16 mouse cellular contexts compared by ENCODE assay signal in the genomic region with DNA sequence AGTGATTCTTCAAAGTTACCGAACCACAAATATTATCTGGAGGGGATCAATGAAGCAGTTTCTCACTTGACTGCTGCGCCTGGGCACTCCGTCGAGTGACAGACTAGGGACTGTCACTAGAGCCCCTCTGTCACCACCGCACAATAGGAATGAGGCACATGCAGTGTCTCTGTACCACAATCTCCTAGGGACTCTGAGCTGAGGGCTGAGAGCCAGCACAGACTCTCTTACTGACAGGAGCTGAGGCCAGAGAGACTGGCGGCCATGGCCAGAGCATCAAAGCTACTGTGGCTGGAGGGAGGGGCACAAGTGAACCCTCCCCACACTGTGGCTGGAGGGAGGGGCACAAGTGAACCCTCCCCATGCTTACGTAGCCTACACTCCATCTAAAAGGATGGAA.
DNase-seq lines count a peak whose midpoint lies in the region; ATAC-seq and TF ChIP-seq lines count a peak whose summit lies in the region.
"Had no signal": no experiment of that assay in that cellular context is flagged by ENCODE, and none has a peak within 500 bp of the region (broad histone marks: within the 10 kb centered on the region; RNA-seq: fewer than 3 reads in every experiment).

No protein-coding gene starts in this region.

- WGBS in neural tube, embryonic 13.5 days = 42% methylated on average over 7 of the region's 7 CpGs
- 36% methylated on average over 7 of the region's 7 CpGs for WGBS in hindbrain, embryonic 11.5 days
- 18% methylated on average over 7 of the region's 7 CpGs for WGBS in midbrain, embryonic 11.5 days

- no peak overlapping the region for H3K4me3 ChIP-seq in neural tube, embryonic 13.5 days
- no peak overlapping the region for H3K4me3 ChIP-seq in hindbrain, embryonic 11.5 days (ENCODE audit: low read depth, low read length)
- H3K4me3 ChIP-seq in midbrain, embryonic 11.5 days (ENCODE audit: low read depth, low read length) = no peak overlapping the region
- no peak overlapping the region for H3K4me3 ChIP-seq in gastrocnemius, adult 2 months
- H3K4me3 ChIP-seq: erythroblast, embryonic 14.5 days; limb, embryonic 15.5 days had no signal

- intact Hi-C loops in gastrocnemius, adult 2 months (cut with DNase I) = no loop called here

- H3K4me2 ChIP-seq in neural tube, embryonic 13.5 days = no peak overlapping the region
- H3K4me2 ChIP-seq in hindbrain, embryonic 11.5 days (replicated peaks; ENCODE audit: low read depth, low read length) = no peak overlapping the region
- H3K4me2 ChIP-seq in midbrain, embryonic 11.5 days = no peak overlapping the region
- H3K4me2 ChIP-seq: limb, embryonic 15.5 days had no signal

- H3K9me3 ChIP-seq in neural tube, embryonic 13.5 days = no peaks in the 10 kb centered on the region
- no peaks in the 10 kb centered on the region for H3K9me3 ChIP-seq in hindbrain, embryonic 11.5 days (ENCODE audit: control insufficient read depth, low read length)
- no peaks in the 10 kb centered on the region for H3K9me3 ChIP-seq in midbrain, embryonic 11.5 days (ENCODE audit: control insufficient read depth, low read length)
- H3K9me3 ChIP-seq: limb, embryonic 15.5 days had no signal

- H3K27ac ChIP-seq in neural tube, embryonic 13.5 days (replicated peaks) = no peak overlapping the region
- no peak overlapping the region for H3K27ac ChIP-seq in hindbrain, embryonic 11.5 days (ENCODE audit: low read depth, low read length)
- H3K27ac ChIP-seq in midbrain, embryonic 11.5 days (ENCODE audit: low read depth, low read length) = no peak overlapping the region
- H3K27ac ChIP-seq in gastrocnemius, adult 2 months = no peak overlapping the region
- H3K27ac ChIP-seq: limb, embryonic 15.5 days had no signal

- peaks cover 6% of the 10 kb centered on the region for H3K4me1 ChIP-seq in neural tube, embryonic 13.5 days (replicated peaks)
- H3K4me1 ChIP-seq in hindbrain, embryonic 11.5 days (replicated peaks; ENCODE audit: control insufficient read depth, insufficient read depth, low read length) = peaks cover 3% of the 10 kb centered on the region; the same call in 1 of the 2 replicates
- H3K4me1 ChIP-seq in midbrain, embryonic 11.5 days (ENCODE audit: control insufficient read depth, insufficient read depth, low read length) = peaks cover 23% of the 10 kb centered on the region; the same call in 1 of the 2 replicates
- H3K4me1 ChIP-seq: limb, embryonic 15.5 days had no signal

- no peaks in the 10 kb centered on the region for H3K36me3 ChIP-seq in neural tube, embryonic 13.5 days
- H3K36me3 ChIP-seq in hindbrain, embryonic 11.5 days (ENCODE audit: control insufficient read depth, insufficient read depth, low read length) = no peaks in the 10 kb centered on the region
- no peaks in the 10 kb centered on the region for H3K36me3 ChIP-seq in midbrain, embryonic 11.5 days (ENCODE audit: control insufficient read depth, insufficient read depth, low read length)
- H3K36me3 ChIP-seq: limb, embryonic 15.5 days had no signal

- no peak for TF ChIP-seq CTCF in gastrocnemius, adult 2 months (IDR thresholded peaks at IDR 0.05)

- DNase-seq in neural tube, embryonic 10.5 days (ENCODE audit: extremely low spot score, low spot score) = no peak
- no peak for DNase-seq in hindbrain, embryonic 11.5 days (ENCODE audit: low spot score)
- no peak for DNase-seq in midbrain, embryonic 11.5 days (ENCODE audit: low spot score, missing footprints)
- DNase-seq in gastrocnemius, adult 2 months = no peak
- DNase-seq in kidney, postnatal 10 days = no peak
- DNase-seq in gastrocnemius, adult 18-20 months (ENCODE audit: low spot score) = no peak
- DNase-seq: adrenal gland, postnatal 10 days; B cell, adult 2 months; cerebellum, adult 18-20 months; heart, adult 11 months; kidney, adult 9 months; kidney, postnatal 4 days; thymus, postnatal 36 days had no signal

- no peak overlapping the region for H3K9ac ChIP-seq in neural tube, embryonic 13.5 days
- no peak overlapping the region for H3K9ac ChIP-seq in hindbrain, embryonic 11.5 days (ENCODE audit: low read depth, low read length)
- no peak overlapping the region for H3K9ac ChIP-seq in midbrain, embryonic 11.5 days (ENCODE audit: low read length)
- H3K9ac ChIP-seq: limb, embryonic 15.5 days had no signal

- ATAC-seq in neural tube, embryonic 13.5 days (ENCODE audit: low read depth) = peak; percentile 53; the same call in 1 of the 2 replicates
- peak; percentile 46 for ATAC-seq in hindbrain, embryonic 11.5 days (ENCODE audit: low FRiP score)
- ATAC-seq in midbrain, embryonic 11.5 days (ENCODE audit: low FRiP score) = peak; percentile 34

- peaks cover 46% of the 10 kb centered on the region for H3K27me3 ChIP-seq in neural tube, embryonic 13.5 days
- peaks cover 14% of the 10 kb centered on the region for H3K27me3 ChIP-seq in hindbrain, embryonic 11.5 days (ENCODE audit: control insufficient read depth, insufficient read depth, low read length)
- no peaks in the 10 kb centered on the region; the same call in none of the 2 replicates for H3K27me3 ChIP-seq in midbrain, embryonic 11.5 days (ENCODE audit: control insufficient read depth, insufficient read depth, low read length)
- H3K27me3 ChIP-seq: limb, embryonic 15.5 days had no signal
